Mouse (Mus musculus) G1E-ER4 (cell line): ENCODE results near the gene Tsc22d1. TPM values are rescaled to one million over a fixed set of nuclear protein-coding genes. Genes with fewer than 3 reads are reported as not detected.

Source experiments
- GATA1 ChIP-seq: IDR thresholded peaks from one replicate; pipeline ENCODE4 v1.8.0; 2012; ENCODE audit warnings: low read length, inconsistent platforms
- polyA plus RNA-seq: library from polyadenylated mRNA; stranded (reverse); fragments of >175 nt; gene quantifications from 2 replicates; pipeline ENCODE4 v1.2.3, GENCODE M21; 2012

Tsc22d1 gene
- polyA plus RNA-seq, 1 experiment = 42.1 TPM

DNA sequence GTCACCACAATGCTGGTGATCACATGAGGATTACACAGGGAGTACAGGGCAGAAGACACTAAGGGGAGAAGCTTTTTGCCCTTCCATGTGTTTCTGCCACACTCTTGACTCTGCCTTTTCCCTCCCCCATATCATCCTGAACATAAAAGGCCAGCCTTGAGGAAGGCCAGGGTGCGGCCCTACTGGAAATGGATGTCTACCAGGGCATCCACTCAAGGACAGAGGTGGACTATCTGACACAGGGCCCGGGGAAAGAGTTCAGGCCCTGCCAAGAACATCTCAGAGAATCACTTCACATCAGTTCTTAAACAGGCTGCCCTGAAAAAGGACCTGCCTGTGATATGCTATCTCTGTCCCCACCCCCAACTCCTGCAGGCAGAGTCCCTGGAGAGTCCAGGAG, 126.6 kb downstream of the Tsc22d1 start:
- TF ChIP-seq GATA1 = no peak

DNA sequence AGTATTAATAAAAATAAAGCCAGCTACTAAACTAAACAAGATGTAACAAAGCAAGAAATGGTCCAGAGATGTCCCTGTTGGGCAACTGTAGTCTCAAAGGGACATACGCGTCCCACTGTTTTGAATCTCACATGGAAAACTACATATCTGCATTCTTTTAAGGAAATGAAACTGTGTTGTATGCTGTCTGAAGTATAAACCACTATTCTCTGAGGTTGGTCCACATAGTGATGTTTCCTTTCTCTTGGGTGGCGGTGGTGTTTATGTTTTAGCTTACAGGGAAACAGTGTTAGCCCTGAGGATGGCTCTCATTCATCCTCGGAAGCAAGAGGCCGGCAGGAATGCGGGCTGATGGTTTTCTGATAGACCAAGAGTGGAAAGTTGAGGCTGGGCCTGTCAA, 129.4 kb downstream of the Tsc22d1 start:
- no peak for TF ChIP-seq GATA1

DNA sequence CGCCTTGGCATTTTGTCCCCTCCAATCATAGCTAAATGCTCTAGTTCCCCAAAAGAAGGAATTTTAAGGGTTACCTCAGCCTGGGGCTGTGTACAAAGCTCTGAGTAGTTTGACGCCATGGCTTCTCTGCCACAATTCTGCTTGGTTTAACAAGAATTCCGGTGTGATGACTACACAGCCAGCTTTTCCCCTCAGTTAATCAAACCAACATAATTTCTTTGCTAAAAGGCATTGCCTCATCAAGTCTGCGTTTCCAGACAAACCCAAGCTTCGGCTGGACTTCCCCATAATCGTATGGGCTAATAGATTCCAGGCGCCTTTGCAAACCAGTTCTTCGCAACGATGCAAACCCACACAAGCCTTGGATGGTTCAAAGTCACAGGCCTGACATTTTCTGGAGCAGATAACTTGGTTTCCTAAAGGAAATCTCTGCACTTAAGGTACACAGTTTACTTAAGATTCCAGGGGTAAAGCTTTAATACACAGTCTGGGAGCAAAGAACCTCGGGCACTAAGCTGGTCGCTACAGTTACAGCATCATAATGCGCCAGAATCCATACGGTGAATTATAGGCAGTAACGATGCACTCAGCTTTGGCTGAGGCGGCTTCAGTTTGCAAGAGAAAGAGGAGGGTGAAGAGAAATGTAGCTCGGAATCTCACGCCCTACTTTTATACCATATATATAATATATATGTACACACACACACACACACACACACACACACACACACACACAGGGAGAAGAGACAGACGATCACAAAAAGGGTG, 140.7 kb downstream of the Tsc22d1 start:
- TF ChIP-seq GATA1 = no peak

DNA sequence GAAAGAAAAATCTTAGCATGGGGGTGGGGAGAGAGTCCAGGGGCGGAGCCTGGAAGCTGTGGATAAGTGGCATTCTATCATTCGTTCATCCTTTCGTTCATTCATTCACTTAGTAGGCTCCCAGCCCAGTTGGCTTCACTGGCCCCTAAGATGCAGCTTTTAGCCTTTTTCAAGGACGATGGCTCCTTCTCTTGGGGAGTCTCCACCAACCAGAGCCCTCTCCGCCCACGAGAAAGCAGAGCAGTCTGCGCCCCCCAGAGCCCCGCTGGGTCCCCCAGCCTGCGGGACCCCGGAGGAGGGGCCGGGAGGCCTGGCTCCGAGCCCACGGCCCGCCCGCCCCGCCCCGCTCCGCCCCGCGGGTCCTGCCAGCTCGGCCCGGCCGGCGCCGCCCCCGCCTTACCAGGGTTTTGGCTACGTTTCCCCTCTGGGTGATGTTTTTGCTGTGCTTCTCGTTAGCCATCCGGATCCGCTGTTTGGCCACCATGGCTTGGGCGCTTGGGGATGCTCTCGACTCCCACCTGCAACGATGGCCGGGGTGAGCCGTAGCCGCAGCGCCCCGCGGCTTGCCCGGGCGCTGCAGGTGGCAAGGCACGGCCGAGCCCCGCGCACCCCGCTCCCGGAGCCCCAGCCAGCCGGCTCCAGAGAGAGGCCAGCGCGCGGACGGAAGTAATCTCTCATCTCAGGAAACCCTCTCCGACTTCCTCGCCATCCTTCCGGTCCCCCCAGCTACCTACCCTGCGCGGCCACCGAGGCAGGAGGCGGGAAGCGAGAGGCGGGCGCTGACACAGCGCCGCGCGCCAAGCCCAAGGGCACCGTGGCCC, 141.5 kb downstream of the Tsc22d1 start:
- no peak for TF ChIP-seq GATA1

DNA sequence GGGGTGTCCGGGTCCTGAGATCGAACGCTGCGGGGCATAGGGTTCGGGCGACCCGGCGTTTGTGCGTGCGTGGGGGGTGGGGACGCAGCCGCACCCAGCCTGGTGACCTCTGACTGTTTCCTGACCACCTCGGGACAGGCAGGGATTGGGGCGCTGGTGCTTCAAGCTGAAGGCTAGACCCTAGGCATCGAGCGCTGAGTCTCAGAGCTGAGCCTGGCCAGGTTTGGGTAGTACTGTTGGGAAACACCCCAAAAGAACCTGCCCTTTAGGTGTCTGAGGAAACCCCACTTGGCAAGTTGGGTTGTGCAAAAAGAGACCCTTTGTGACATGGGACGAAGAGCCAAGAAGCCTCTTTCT, 142.1 kb downstream of the Tsc22d1 start, which contains the start of gene Serp2:
Gene Serp2 (minus strand): TSS at position 38 of the 357 bp plus-strand sequence.
- no peak for TF ChIP-seq GATA1

Other genes starting within 250 kb of the Tsc22d1 start
- gene Serp2, start 141.9 kb downstream of the Tsc22d1 start, polyA plus RNA-seq = not detected in 2 replicates